Mouse (Mus musculus) urinary bladder, postnatal 14 days (tissue): Measurements from ENCODE around the gene Lime1.

ENCODE experiments used
- DNase-seq: peaks from one replicate; pipeline ENCODE4 v3.0.0; 2021; ENCODE audit warnings: low spot score

Lime1 gene

GRCm38 (mm10) chr2:181379778-181380177 lies at the start of gene Lime1:
Gene Lime1, plus strand, starts transcription at chr2:181380078.
- DNase-seq, result no peak

DNA sequence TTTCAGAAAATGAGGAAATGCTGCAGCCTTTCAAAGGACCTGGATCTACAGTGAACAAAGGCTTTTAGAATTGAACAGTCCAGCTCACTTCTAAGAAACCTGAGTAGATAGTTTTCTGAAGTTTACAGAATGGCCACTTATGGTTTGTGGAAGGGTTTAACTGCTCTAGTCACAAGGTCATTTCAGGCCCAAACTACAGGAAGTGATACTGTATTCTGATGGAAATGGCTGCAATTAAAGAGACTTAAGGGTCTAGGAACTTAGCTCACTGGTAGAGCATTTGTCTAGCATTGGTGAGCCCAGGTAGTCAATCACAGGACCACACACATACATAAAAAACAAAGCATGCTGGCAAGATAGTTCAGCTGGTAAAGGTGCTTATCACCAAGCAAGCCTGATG lies 47.3 kb upstream of the Lime1 start:
- DNase-seq, result no peak

DNA sequence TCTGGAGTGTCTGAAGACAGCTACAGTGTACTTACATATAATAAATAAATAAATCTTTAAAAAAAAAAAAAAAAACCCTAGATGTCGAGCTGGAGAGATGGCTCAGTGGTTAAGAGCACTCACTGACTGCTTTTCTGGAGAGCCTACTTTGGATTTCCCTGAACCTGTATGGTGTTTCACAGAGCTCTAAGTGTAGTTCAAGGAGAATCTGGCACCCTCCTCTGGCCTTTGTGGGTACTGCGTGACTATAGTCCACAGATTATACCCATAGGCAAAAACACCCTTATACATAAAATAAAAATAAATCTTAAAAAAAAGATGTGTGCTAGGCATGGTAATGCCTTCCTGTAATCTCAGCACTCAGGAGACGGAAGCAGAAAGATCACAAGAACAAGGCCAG lies 45.9 kb upstream of the Lime1 start:
- DNase-seq, result peak; percentile 68

- no peak for DNase-seq
These were observed 39.5 kb upstream of the Lime1 start for GRCm38 (mm10) chr2:181340426-181340825.

DNA sequence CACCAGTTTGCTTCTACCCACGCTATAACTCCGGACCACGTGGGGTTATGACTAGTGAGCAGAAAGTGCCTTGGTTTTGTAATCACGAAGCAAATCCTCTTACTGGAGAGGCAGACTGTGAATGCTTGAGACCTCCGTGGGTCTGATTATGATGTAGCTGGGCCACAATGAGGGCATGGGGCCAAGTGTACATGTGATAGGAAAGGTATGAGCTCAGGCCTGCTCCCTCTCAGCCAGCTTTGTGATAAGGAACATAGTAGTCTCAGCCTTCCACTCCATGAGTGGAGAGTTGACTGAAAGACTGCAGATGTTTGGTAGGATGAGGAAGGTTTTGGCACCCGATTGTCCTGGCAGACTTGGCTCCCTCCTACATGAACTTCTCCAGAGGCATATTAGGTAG lies 37.1 kb upstream of the Lime1 start:
- DNase-seq, result no peak

DNA sequence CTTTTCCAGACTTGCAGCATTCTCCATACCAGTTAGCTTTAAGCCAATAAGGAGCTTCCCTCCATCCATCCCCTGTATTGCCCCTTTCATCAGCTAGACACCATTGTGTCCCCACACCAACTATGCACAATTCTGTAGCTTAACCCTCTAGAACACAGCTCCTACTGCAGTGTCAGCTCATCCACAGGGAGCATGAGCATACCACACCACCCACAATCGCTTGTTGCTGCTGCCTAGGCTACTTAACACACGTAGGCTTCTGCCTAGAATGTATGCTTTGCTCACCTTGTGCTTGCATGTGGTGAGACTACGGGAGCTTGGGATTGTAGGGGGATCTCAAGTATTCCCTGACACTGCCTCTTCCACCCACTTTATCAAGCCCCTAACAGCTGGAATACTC lies 23.1 kb upstream of the Lime1 start:
- DNase-seq, result no peak

- DNase-seq, result no peak
These were observed 15.9 kb upstream of the Lime1 start for GRCm38 (mm10) chr2:181363946-181364345.

DNA sequence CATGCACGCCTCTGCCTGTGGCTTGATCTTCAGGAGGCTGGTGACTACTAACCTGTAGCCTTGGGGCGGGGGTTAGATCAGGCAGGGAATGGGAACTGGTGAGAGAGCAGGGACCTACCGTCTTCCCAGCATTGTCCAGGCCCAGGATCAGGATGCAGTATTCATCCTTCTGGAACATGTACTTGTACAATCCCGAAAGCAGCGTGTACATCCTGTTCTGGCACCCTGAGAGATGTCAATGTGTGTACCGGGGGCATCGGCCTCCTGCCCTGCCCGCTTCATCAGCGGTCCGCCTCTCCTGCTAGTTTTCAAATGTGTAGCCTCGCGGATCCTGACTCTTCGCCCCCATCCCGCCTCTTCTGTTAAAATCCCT lies 15.4 kb upstream of the Lime1 start:
- DNase-seq, result no peak

DNA sequence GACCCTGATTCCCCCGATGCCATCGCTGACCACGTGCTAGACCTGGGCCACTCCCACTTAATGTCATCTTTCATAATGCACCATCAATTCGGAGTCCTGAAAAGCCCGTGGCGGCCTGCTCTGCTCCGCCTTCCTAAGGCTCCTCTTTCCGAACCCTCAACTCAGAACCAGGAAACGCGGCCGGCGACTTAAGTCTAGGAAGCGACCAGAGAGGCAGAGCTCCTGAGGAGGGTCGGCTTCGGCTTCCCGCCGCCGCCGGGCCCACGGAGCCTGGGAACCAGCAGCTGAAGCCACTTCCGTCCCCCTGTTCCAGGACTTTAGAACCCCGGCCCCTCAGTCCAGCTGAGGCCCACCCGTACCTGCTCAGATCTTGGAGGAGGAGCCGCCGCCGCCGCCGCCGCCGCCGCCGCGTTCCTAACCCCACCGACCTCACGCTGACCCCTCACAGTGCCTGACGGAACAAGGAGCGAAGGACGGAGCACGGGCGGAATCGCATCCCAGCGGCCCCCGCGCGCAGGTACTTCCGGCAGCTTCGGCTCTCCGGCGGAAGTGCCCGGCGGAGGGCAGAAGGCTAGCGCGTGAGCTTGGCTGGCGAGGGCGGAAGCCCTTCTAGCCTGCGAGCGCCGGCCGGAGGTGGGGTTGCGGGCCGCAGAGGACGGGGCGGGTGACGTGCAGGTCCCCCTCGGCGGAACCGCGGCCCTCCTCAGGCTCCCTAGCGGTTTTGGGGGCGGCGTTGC lies 14.8 kb upstream of the Lime1 start, which contains the start of the genes Zgpat and Arfrp1:
Gene Zgpat (plus strand): TSS at position 69 of the 737 bp plus-strand sequence.
Gene Arfrp1 (minus strand): TSS at position 545 of the 737 bp plus-strand sequence.
- peak; percentile 87 for DNase-seq

- no peak for DNase-seq
These were observed 14.2 kb upstream of the Lime1 start for GRCm38 (mm10) chr2:181365655-181366075.

- no peak for DNase-seq
These were observed 9.9 kb upstream of the Lime1 start for GRCm38 (mm10) chr2:181370001-181370400.

DNA sequence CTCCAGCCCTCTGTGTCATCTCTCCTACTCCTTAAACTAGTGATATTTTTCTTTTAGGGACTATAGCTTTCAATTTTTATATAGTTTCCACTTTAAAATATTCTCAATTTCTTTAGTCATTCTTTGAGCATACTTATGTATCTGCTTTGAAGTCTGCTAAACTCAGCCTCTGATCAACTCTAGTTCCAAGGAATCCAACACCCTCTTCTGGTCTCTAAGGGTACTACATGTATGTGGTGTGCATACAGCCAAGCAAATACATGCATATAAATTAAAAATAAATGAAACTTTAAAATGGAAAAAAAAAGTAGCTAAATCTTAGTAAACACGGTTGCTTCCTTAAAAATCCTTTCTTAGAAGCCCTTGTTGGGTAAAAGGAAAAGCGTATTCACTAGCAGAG lies 4.1 kb upstream of the Lime1 start:
- no peak for DNase-seq

DNA sequence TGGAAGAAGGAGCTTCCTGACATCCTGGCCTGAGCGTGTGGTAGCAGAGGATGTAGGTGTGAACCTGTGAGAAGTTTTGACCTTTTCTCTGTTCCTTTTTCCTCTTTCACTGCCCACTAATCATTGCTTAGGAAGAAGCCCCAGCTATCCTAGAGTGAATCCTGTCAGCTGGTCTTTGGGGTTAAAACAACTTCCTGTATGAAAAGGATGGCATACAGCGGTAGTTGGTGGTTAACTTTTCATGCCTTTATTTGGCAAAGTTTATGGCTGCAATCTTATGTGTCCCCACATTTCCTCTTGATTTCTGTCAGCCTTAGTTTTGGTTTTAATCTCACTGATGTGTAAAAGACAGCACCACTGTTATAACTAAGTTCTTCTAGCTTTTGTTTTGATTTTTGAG lies 2.6 kb upstream of the Lime1 start:
- DNase-seq, result no peak

GRCm38 (mm10) chr2:181378701-181379100 lies 1.2 kb upstream of the Lime1 start:
- no peak for DNase-seq

- DNase-seq, result no peak
These were observed 373 bp downstream of the Lime1 start for GRCm38 (mm10) chr2:181380251-181380650.

GRCm38 (mm10) chr2:181381107-181381506 lies 1.2 kb downstream of the Lime1 start:
- DNase-seq, result no peak

DNA sequence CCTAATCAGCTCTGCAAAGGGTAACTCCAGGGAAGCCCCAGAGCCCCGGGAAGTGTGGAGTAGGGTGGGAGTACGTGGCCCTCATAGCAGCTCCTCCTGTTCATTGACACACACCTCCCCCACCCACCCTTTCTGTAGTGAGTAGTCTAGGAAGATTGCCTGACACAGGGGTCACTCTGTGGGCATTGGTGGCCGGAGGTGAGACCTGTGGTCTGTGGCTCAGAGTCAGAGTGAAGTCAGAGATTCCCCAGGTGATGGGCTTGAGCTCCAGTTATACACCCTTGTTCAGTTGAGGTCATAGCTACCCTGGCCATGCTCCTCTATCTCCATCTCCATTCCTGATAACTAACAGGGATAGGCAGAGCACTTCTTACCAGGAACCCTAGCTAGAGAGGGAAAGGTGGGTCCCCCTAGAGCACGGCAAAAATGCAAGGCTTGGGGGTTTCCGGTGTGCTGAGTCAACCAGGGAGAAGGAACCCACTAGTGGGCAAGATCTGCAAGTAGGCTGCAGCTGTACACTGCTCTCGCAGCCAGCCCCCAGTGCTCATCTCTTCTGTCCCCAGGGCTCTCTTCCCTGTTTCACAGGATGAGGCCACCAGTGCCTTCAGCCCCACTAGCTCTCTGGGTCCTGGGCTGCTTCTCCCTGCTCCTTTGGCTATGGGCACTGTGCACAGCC lies 1.9 kb downstream of the Lime1 start:
- no peak for DNase-seq

DNA sequence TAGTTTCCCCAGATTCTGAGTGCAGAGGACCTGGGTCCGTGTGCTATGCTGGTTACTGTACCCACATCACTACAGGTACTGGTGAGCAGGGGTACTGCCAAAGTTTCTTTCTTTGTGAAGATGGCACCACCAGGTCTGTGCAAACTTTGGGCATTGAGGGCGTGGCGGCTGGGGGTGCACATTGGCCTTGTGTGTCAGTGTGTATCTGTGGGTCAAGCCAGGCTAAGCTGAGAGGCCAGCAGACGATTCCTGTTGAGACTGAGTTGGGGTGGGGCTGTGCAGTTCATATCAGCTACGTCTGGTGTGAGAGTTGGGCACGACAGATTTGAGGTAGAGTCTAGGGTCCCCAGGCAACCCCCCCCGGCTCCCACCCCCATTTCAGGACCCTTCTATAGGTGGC lies 4.6 kb downstream of the Lime1 start:
- no peak for DNase-seq

DNA sequence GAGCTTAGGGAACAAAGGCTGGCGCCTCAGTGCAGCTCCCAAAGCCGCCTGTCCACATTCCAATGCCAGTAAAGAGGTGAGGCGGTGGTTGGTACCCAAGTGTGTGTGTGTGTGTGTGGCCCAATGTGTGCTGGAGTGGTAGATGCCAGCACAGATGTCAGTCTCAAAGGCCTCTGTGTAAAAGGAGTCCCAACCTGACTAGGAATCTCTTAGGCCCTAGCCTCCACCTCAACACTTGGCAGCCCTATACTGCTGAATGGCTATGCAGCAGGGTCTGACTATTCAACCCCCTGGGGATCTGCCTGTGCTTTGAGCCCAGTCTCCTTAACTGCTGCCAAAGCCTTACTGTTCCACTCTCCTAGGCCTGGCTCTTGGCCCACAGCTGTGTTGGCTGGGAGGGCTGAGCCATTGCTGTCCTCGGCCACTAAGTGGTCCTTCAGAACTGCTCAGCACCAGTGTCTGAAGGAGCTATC lies 5.1 kb downstream of the Lime1 start:
- peak; percentile 39 for DNase-seq

GRCm38 (mm10) chr2:181385885-181386284 lies 6.0 kb downstream of the Lime1 start:
- DNase-seq, result peak; percentile 40

DNA sequence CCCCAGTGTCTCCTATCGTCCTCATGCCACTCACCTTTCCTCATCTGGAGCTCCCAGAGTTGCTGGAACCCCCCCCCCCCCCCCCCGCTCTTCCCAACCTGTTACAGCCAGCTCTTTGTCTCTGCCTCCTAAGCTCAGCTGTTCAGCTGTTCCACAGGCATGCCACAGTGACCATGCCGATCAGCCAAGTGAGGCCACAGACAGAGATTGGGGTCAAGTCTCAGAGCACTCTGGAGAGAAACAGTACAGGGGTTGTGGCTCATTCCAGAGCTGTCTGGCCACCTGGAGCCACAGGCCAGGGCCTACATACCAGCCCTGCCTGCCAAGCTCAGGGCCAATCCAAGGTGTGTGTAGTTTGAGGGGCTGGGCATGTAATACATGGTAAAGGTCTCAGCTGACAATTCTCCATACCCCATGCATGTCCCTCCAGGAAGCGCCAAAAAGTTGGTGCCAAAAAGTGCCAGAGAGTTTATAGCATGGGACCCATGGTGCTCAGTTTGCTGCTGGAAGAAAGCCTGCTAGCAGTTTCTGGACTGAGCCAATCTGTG lies 6.9 kb downstream of the Lime1 start:
- DNase-seq, result no peak

- peak; percentile 14 for DNase-seq
These were observed 10.4 kb downstream of the Lime1 start for GRCm38 (mm10) chr2:181390136-181390870.
